Mouse (Mus musculus): ENCODE results near the gene Psg22. TPM values are rescaled to one million over a fixed set of nuclear protein-coding genes. Genes with fewer than 3 reads are reported as not detected.
"Not testable (repeated sequence)": the region's sequence is repeated elsewhere in the genome, so short reads cannot be mapped to it uniquely, and the experiment has no call there.

The Psg22 gene
- total RNA-seq (2021) (not detected), polyA plus RNA-seq (2012; rRNA removed) (not detected in 2 replicates)
- long read RNA-seq = 0 reads

DNA sequence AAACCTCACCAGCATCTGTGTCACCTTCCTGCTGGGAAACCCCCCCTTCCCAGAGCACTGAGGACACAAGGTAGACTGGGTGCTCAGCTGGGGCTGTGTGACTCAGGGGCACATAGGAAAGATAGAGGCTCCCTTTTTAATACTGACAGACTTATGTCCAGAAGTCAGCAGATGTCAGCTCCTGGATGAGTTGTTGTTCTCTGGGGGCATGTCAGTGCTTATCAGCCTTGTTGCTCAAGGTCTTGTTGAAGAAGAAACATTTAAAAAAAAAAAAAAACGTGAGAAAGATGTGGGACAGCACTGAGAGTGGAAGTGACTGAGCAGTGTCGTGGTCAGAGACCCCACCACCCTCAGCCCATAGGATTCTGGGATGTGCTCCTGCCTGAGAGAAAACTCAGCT is at the start of gene Psg22:
Gene Psg22 (plus strand): TSS at position 301 of the 400 bp plus-strand sequence.
- no peak for TF ChIP-seq CTCF (IDR thresholded peaks at IDR 0.05)
- no peak for TF ChIP-seq POLR2A (IDR thresholded peaks at IDR 0.05; ENCODE audit: insufficient read depth, low read depth, low read length)
- TF ChIP-seq EP300 (IDR thresholded peaks at IDR 0.05; ENCODE audit: insufficient read depth, low read depth, low read length) = no peak
- H3K36me3 ChIP-seq (ENCODE audit: control insufficient read depth, insufficient read depth, low read length) = no peaks in the 10 kb centered on the region

DNA sequence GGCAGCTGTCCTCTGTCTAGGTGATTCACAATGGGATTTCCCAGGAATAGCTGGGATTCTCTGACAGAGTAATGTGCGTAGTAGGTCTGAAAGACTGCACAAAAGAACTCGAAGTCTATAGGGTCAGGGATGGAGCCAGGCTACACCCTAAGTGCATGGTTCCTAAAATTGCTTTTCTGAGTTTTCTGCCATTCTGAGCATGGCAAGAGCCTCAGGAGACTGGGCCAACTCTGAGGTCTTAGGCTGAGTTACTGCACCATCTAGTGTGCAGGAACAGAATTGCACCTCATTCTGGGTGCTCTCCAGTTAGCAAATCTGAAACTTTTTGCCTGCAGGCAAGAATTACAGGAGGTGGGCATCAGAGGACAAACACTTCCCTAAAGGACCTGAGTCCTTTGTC is 38.1 kb upstream of the Psg22 start:
- no peaks in the 10 kb centered on the region for H3K4me1 ChIP-seq (ENCODE audit: control insufficient read depth, insufficient read depth, low read length)
- intact Hi-C loops (cut with DNase I) = no loop called here
- no peak overlapping the region for H3K9ac ChIP-seq (ENCODE audit: low read depth, low read length)
- no peak for DNase-seq
- no peaks in the 10 kb centered on the region for H3K36me3 ChIP-seq (ENCODE audit: control insufficient read depth, insufficient read depth, low read length)
- H3K27ac ChIP-seq = no peak overlapping the region
- H3K79me2 ChIP-seq (replicated peaks; ENCODE audit: control insufficient read depth, insufficient read depth, low read length) = no peaks in the 10 kb centered on the region
- no peaks in the 10 kb centered on the region for H3K27me3 ChIP-seq (ENCODE audit: control insufficient read depth, insufficient read depth, low read length)
- WGBS = 39% methylated on average over 2 of the region's 2 CpGs
- H3K4me3 ChIP-seq = no peak overlapping the region
- TF ChIP-seq CTCF (IDR thresholded peaks at IDR 0.05) = peak; percentile 80
- TF ChIP-seq POLR2A (IDR thresholded peaks at IDR 0.05; ENCODE audit: insufficient read depth, low read depth, low read length) = no peak
- TF ChIP-seq EP300 (IDR thresholded peaks at IDR 0.05; ENCODE audit: insufficient read depth, low read depth, low read length) = no peak

More for the DNA sequence above, at the start of gene Psg22:
- no peak within 1 kb of the TSS for H3K4me3 ChIP-seq
- no peak within 1 kb of the TSS for H3K27ac ChIP-seq
- no peaks in the 10 kb centered on the region for H3K27me3 ChIP-seq (ENCODE audit: control insufficient read depth, insufficient read depth, low read length)
- WGBS = 37% methylated on average over 2 of the region's 2 CpGs
- no peak within 1 kb of the TSS for H3K9ac ChIP-seq (ENCODE audit: low read depth, low read length)
- no peaks in the 10 kb centered on the region for H3K79me2 ChIP-seq (replicated peaks; ENCODE audit: control insufficient read depth, insufficient read depth, low read length)
- no peak for DNase-seq
- H3K4me1 ChIP-seq (ENCODE audit: control insufficient read depth, insufficient read depth, low read length) = no peaks in the 10 kb centered on the region
- intact Hi-C loops (cut with DNase I) = no loop called here

DNA sequence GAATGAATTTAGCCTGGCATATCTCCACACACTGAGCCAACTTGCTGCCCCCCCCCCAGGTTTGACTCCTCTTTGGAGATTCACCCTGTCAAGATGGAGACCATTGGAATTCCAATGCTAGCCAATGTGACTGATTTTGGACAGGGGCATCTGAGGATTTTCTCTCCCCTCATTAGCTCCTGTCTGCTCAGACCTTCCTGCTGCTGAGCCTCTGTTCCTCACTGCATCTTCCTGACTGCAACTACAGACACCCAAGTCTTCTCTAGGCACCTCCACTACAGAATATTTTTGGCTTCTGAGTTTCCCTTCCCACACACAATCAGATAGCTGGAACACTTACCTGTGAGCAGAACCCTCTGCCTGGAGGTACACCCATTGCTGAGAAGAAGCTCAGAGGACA is 32.3 kb upstream of the Psg22 start:
- H3K27ac ChIP-seq = no peak overlapping the region
- H3K27me3 ChIP-seq (ENCODE audit: control insufficient read depth, insufficient read depth, low read length) = no peaks in the 10 kb centered on the region
- no peak overlapping the region for H3K9ac ChIP-seq (ENCODE audit: low read depth, low read length)
- DNase-seq = no peak
- H3K79me2 ChIP-seq (replicated peaks; ENCODE audit: control insufficient read depth, insufficient read depth, low read length) = no peaks in the 10 kb centered on the region
- H3K36me3 ChIP-seq (ENCODE audit: control insufficient read depth, insufficient read depth, low read length) = no peaks in the 10 kb centered on the region
- intact Hi-C loops (cut with DNase I) = no loop called here
- H3K4me1 ChIP-seq (ENCODE audit: control insufficient read depth, insufficient read depth, low read length) = no peaks in the 10 kb centered on the region
- TF ChIP-seq POLR2A (IDR thresholded peaks at IDR 0.05; ENCODE audit: insufficient read depth, low read depth, low read length) = no peak
- no peak for TF ChIP-seq EP300 (IDR thresholded peaks at IDR 0.05; ENCODE audit: insufficient read depth, low read depth, low read length)
- TF ChIP-seq CTCF (IDR thresholded peaks at IDR 0.05) = no peak
- H3K4me3 ChIP-seq = no peak overlapping the region

- no peak for DNase-seq
- intact Hi-C loops (cut with DNase I) = no loop called here
- Histone ChIP-seq H3K36me3 (ENCODE audit: control insufficient read depth, insufficient read depth, low read length) (no peaks in the 10 kb centered on the region), H3K4me3 (no peak within 1 kb of the TSS), H3K27me3 (ENCODE audit: control insufficient read depth, insufficient read depth, low read length) (no peaks in the 10 kb centered on the region), H3K27ac (no peak within 1 kb of the TSS), H3K9ac (ENCODE audit: low read depth, low read length) (no peak within 1 kb of the TSS), H3K4me1 (ENCODE audit: control insufficient read depth, insufficient read depth, low read length) (no peaks in the 10 kb centered on the region), H3K79me2 (replicated peaks; ENCODE audit: control insufficient read depth, insufficient read depth, low read length) (no peaks in the 10 kb centered on the region)
- 48% methylated on average over 2 of the region's 2 CpGs for WGBS
- no peak for TF ChIP-seq POLR2A (IDR thresholded peaks at IDR 0.05; ENCODE audit: insufficient read depth, low read depth, low read length)
- no peak for TF ChIP-seq EP300 (IDR thresholded peaks at IDR 0.05; ENCODE audit: insufficient read depth, low read depth, low read length)
- TF ChIP-seq CTCF (IDR thresholded peaks at IDR 0.05) = no peak
Observed at GRCm38 (mm10) chr7:18686085-18686484, 31.8 kb upstream of the Psg22 start, which contains the start of gene Psg20. TSS of gene Psg20 (minus strand) at chr7:18686185.

DNA sequence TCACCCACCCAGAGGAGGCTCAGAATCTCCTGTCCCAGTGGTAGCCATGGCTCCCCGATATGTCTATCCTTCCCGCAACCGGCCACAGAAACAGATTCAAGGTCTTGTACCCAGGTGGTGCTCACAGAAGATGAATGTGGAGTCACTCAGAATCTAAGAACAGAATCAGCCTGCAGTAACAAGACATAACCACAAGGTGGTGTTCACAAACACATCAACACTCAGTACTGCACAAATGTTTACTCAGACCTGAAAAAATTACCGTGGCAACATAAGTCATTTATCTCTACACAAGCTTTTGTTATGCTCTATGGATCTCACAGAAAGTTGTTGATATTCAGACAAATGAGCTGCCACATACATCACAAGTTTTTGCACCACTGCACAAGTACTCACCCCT is 7.6 kb upstream of the Psg22 start:
- not testable (repeated sequence) for DNase-seq

DNA sequence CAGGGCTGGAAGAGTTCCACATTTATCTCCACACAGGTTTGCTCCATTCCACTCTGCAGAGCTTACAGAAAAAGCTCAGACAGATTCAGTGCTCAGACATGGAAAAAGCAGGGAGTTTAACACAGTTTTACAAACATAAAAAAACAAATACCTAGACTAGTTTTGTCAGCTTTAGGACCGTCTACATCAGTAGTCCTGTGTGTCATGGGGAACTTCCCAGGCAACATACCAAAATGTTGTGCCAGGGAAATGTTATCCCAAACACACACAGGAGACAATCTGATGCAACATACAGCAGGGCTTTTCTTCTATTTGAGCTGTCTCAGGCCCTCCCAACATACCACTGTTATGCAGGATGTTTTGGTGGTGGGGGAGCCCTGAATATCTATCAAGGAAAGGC is 7.0 kb upstream of the Psg22 start:
- TF ChIP-seq CTCF (IDR thresholded peaks at IDR 0.05) (no peak), EP300 (IDR thresholded peaks at IDR 0.05; ENCODE audit: insufficient read depth, low read depth, low read length) (no peak), POLR2A (IDR thresholded peaks at IDR 0.05; ENCODE audit: insufficient read depth, low read depth, low read length) (no peak)
- 39% methylated on average over 1 of the region's 1 CpGs for WGBS
- intact Hi-C loops (cut with DNase I) = loop anchor here (2.0 kb wide), 1 partner anchor 70 kb away; no protein-coding TSS in a partner anchor

More for the DNA sequence above, 7.6 kb upstream of the Psg22 start:
- intact Hi-C loops (cut with DNase I) = loop anchor here (2.0 kb wide), 1 partner anchor 70 kb away; no protein-coding TSS in a partner anchor
- 71% methylated on average over 4 of the region's 4 CpGs for WGBS
- H3K4me1 ChIP-seq (ENCODE audit: control insufficient read depth, insufficient read depth, low read length); H3K27me3 ChIP-seq (ENCODE audit: control insufficient read depth, insufficient read depth, low read length); H3K79me2 ChIP-seq (replicated peaks; ENCODE audit: control insufficient read depth, insufficient read depth, low read length); H3K9ac ChIP-seq (ENCODE audit: low read depth, low read length); H3K27ac ChIP-seq; H3K36me3 ChIP-seq (ENCODE audit: control insufficient read depth, insufficient read depth, low read length); H3K4me3 ChIP-seq: not testable (repeated sequence)
- peak; percentile 69 for TF ChIP-seq CTCF (IDR thresholded peaks at IDR 0.05)

More for the DNA sequence above, 7.0 kb upstream of the Psg22 start:
- Histone ChIP-seq H3K36me3 (ENCODE audit: control insufficient read depth, insufficient read depth, low read length) (no peaks in the 10 kb centered on the region), H3K79me2 (replicated peaks; ENCODE audit: control insufficient read depth, insufficient read depth, low read length) (no peaks in the 10 kb centered on the region), H3K9ac (ENCODE audit: low read depth, low read length) (no peak overlapping the region), H3K4me1 (ENCODE audit: control insufficient read depth, insufficient read depth, low read length) (peaks cover 2% of the 10 kb centered on the region), H3K4me3 (no peak overlapping the region), H3K27me3 (ENCODE audit: control insufficient read depth, insufficient read depth, low read length) (no peaks in the 10 kb centered on the region), H3K27ac (no peak overlapping the region)
- no peak for DNase-seq

All from heart, adult 2 months (tissue).